Mouse (Mus musculus) liver, adult 2 months (tissue): ENCODE results near the gene Ina.

Source experiments
- CTCF ChIP-seq: fragments of 200-500 bp; IDR thresholded peaks from 2 replicates; pipeline ENCODE4 v1.5.1; 2011; ENCODE audit warnings: low read depth, low read length, control low read depth
- POLR2A ChIP-seq: fragments of 200-500 bp; IDR thresholded peaks from 2 replicates; pipeline ENCODE4 v1.6.1; 2011; ENCODE audit warnings: low read length, control low read depth; ENCODE audit not compliant: insufficient read depth; ENCODE audit errors: extremely low read depth

DNA sequence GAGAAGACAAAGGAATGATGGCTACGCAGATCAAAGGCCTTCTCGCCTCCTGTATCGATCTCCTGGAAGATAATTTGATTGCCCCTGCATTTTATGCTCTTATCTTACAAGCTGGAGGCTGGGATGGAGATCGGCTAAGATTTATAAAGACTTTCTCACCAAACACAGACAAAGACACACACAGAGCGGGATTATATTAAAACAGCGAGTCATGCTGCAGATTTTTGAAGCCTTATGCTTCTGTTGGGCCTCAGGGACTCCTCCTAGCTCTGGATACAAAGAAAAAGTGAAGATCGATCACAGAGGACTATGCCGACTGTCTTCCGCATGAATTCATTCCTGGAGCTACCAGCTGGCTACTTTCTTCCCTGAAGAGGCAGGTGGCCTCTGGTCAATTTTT lies 15.3 kb downstream of the Ina start:
- TF ChIP-seq CTCF, result no peak
- TF ChIP-seq POLR2A, result no peak
